Mouse (Mus musculus) stomach, postnatal 0 days (tissue): ENCODE data around the gene Gse1.

Experiments used
- CTCF ChIP-seq: IDR thresholded peaks from 2 replicates; pipeline ENCODE4 v1.5.1; 2016; ENCODE audit warnings: antibody characterized with exemption, low read depth, mild to moderate bottlenecking, moderate library complexity
- EP300 ChIP-seq: optimal IDR thresholded peaks from 2 replicates; pipeline ENCODE3; 2016; ENCODE audit warnings: antibody characterized with exemption

DNA sequence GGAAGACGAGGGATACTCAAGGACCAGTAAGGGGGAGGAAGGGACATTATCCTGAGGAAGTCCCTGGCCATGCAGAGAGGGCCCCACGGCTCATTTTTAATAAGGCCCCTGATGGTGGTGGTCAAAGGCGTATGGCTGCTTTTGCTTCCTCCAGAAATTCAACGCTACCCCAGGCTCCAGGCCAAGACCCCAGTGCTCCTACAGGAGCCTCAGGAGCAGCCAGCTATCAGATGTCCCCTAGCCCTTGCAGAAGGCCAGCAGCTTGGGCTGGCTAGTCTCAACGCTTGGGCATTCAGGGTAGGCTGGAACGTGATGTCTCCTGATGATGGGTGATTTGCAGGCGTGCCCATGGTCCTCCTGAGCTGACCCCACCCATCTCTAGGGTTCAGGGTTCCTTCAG is 204.2 kb downstream of the Gse1 start:
- no peak for TF ChIP-seq EP300
- TF ChIP-seq CTCF: no peak
